Mouse (Mus musculus): ENCODE data around the gene D930007J09Rik.

The D930007J09Rik gene

GRCm38 (mm10) chr13:32802259-32803081, at the start of gene D930007J09Rik:
D930007J09Rik (minus strand) TSS chr13:32802849.
- peak; percentile 17 to 48 for DNase-seq (ENCODE audit: low spot score in 2 of 2)

- DNase-seq (ENCODE audit: low spot score in 2 of 2) = no peak
Observed at GRCm38 (mm10) chr13:32851967-32852366, 49.3 kb upstream of the D930007J09Rik start.

DNA sequence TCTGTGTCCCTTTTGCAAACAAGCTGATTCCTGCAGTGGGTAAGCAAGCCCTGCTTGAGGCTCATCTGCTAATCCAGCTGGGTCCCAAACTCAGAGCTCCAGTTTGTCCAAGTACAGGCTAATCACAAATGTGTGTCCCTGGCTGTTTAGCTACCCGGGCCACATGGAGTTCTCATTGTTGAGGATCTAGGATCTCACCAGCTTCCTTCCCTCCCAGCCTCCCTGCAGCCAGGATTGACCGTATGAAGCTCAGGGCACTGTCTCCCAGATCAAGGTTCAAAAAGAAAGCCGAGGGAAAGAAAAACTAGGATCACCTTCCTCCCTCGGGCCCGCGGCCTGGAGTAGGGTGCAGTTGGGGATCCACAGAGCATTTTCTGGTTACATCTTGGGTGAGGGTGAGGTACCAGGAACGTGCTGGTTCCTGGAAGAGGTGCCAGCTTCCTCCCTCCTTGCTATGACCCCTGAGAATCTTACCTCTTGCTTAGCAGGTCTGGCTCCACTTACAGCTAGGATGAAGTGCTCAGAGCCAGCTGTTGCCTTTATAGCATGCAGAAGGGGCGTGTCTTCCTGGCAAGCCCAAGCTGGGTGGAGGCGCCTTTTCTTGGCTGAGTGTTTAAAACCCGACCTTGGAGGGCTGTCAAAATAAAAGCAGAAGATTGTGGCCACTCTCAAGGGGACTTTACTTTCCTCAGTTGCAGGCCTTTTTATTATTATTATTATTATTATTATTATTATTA, 48.2 kb upstream of the D930007J09Rik start, which contains the start of gene Serpinb1a:
TSS of gene Serpinb1a (minus strand) at position 518 of the 737 bp plus-strand sequence.
- peak in 1 of 2 experiments; percentile 67 for DNase-seq (ENCODE audit: low spot score in 2 of 2)

DNA sequence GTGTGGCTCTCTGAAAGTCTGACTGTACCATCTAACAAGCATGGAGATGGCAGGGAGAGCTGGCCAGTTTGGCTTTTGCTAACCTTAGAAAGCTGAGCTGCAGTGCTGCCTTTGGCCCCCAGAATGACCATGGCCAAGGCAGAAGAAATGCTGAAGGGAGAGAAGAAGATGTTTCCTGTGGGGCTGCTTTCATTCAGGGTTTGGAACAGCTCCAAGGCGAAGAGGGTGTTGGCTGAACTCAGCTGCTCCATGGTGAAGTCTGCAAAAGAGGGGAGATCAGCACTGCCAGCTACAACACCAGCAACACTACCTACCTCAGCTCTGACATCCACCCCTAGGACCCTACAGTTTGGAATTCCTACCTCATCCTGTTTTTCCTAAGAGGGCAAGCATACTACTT, 47.5 kb upstream of the D930007J09Rik start:
- DNase-seq (ENCODE audit: low spot score in 2 of 2) = no peak

DNA sequence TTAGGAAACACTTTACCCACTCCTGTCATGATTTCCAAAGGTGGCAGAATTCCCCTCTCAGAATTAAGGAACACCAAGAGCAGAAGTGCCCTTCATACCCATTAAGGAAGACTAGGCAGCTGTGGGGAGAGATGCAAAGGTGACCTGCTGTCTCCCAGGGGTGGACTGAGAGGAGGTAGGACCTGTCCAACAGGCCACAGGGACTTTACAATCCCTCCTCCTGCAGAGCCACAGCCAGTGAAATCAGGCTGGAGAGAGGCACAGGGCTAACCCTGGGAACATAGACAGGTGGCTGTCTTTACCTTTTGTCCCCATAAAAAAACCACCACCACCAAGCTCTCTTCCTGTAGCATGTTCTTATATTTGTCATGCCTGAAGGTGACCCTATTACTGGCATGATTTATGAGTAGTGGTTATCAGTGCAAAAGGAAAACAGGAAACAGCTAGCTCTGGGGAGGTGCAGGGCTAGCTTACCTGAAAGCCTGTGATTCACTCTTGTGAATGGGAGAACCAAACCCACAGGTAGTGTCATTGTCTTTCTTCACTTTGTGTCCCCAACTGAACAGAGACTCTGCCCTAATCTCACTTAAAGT, 47.0 kb upstream of the D930007J09Rik start:
- no peak for DNase-seq (ENCODE audit: low spot score in 2 of 2)

DNA sequence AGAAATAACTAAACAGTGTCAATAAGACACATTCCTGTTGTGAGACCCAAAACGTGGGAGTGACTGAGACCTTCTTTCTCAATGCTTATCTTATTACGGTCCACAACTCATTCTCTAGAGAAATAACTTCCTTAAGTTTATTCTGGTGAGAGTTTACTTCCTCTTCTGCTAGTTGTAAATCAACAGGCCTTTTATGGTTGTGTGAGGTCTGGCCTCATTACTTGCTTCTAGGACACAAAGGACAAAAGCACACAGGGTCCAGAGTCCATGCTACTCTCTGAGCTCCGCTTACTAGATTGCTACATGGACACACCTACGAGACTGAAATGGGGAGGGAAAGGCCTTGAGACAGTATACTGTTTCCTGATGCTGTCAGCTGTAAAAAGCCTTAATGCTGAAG, 46.4 kb upstream of the D930007J09Rik start:
- no peak for DNase-seq (ENCODE audit: low spot score in 2 of 2)

DNA sequence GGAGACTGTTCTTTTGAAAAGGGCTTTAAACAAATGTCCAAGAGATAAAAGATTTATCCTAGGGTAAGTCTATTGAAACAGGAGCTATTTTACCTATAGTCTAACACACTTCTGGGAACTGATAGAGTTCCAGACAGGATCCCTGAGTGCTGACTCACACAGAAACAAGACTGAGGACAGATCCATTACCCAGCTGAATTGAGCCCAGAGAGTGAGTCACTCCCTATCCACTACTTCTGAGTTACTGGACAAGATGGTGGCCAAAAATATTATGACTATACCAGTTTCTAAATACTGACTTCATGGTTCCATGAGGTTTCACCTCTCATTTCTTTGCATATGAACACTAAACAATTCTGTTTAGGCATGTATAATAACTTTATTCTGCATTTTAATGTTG, 43.6 kb upstream of the D930007J09Rik start:
- DNase-seq (ENCODE audit: low spot score in 2 of 2) = no peak

- DNase-seq (ENCODE audit: low spot score in 2 of 2) = no peak
Observed at GRCm38 (mm10) chr13:32841349-32841748, 38.7 kb upstream of the D930007J09Rik start.

DNA sequence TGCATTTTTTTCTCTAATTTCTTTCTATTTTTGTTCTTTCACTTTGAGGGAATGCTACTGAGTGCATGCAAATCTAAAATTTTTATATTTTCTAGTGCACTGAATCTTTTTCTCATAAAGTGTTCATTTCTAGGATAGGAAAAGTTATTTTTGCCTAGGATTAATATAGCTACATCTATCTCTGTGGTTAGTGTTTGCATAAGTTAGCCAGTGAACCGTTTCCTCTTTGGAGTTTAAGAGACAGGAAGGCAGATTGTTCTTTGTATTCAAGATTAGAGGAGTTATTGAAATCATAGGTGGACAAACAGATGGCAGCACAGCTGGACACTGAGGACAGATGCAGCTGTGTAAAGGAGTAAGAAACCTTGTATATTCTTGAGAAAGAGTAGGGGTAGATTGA, 36.7 kb upstream of the D930007J09Rik start:
- DNase-seq (ENCODE audit: low spot score in 2 of 2) = no peak

- no peak for DNase-seq (ENCODE audit: low spot score in 2 of 2)
Observed at GRCm38 (mm10) chr13:32834513-32834912, 31.9 kb upstream of the D930007J09Rik start.

- no peak for DNase-seq (ENCODE audit: low spot score in 2 of 2)
Observed at GRCm38 (mm10) chr13:32833237-32833636, 30.6 kb upstream of the D930007J09Rik start.

GRCm38 (mm10) chr13:32832776-32833175, 30.1 kb upstream of the D930007J09Rik start:
- no peak for DNase-seq (ENCODE audit: low spot score in 2 of 2)

DNA sequence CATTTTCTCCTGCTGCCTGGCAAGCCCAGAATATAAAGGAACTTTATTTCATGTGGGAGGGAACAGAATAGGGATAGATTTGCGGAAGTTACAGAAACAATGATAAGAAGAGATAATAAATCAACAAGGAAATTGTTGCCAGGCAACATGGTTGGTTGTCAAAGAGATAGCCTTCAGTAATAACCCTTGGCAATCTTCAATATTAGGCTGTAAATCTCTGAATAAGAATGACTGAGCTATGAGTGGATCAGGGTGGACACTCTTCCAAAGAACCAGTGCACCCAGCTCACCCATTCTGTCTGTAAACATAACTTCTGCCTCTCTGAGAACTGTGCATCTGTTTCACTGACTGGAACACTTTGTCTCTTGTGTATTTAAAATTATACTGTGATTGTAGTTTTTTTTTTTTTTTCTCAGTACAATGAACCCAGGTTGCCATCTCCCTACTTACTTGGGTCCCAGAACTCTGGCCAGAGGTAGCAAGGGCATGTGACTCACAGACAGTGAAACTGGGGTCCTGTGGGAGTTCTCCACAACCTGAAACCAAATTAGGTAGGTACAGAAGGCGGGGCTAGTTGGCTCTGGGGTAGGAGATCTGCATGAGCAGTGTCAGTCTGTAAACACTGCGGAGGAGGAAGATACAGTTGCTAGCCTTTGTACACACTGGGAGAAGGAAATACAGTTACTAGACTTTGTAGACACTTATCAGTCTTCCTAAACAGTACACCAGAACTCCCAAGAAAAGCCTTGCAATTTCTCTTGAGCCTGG, 29.0 kb upstream of the D930007J09Rik start:
- no peak for DNase-seq (ENCODE audit: low spot score in 2 of 2)

DNA sequence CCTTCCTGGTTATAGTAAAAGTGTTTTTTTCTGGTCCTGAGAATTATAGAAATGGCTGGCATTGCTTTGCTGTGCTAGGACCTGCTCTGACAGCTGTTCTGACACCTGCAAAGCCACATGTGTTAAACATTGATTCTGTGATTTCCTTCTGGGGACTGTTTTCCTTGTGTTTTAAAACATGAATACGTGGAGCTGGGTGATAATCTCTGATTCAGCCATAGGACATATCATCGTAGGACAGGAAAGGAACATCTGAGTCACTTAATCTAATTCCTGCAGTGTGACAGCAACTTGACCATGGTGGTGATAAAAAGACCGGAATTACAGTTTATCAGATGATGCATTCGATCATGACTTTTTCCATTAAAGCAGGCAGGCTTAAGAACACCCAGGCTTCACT, 26.2 kb upstream of the D930007J09Rik start:
- no peak for DNase-seq (ENCODE audit: low spot score in 2 of 2)

- peak in 1 of 2 experiments; percentile 35 for DNase-seq (ENCODE audit: low spot score in 2 of 2)
Observed at GRCm38 (mm10) chr13:32827951-32828350, 25.3 kb upstream of the D930007J09Rik start.

GRCm38 (mm10) chr13:32827111-32827822, 24.6 kb upstream of the D930007J09Rik start:
- no peak for DNase-seq (ENCODE audit: low spot score in 2 of 2)

- no peak for DNase-seq (ENCODE audit: low spot score in 2 of 2)
Observed at GRCm38 (mm10) chr13:32825546-32825945, 22.9 kb upstream of the D930007J09Rik start.

- DNase-seq (ENCODE audit: low spot score in 2 of 2) = no peak
Observed at GRCm38 (mm10) chr13:32824377-32825330, 22.0 kb upstream of the D930007J09Rik start.

DNA sequence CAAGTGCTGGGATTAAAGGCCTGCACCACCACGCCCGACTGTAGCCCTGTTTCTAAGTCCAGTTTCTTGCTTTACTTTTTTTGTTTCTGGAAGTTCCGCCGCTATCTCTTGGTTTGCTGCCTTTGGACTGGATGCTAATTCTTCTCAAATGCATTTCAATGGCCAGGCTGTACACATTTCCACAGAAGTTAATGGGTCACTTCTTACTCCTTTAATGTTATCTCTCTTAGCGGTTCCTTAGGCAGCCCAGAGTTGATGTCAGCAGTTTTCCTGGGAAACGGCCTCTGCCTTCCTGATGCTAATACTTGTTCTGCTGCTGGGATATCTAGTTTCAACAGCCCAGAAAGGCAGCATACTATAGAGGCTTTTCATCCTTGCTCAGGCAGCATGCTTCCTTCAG, 20.5 kb upstream of the D930007J09Rik start:
- DNase-seq (ENCODE audit: low spot score in 2 of 2) = no peak

DNA sequence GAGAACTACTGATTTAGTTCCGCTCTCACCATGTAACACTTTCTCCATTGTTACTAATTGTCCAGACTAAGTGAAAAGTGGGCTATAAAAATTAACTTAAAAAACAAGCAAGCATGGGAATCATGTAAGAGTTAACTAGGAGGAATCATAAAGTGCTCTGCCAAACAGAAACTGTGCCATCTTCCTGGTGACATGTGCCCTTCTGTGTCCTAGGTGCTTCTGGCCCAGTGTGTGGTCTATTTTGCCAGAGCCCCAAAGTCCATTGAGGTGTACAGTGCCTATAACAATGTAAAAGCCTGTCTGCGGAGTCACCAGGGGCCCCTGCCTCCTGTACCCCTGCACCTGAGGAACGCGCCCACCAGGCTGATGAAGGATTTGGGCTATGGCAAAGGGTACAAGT, 19.0 kb upstream of the D930007J09Rik start:
- no peak for DNase-seq (ENCODE audit: low spot score in 2 of 2)

All from urinary bladder, adult 18-20 months (tissue).